ENCODE assay signal across 8 mouse cellular contexts in genomic region chr7:126821835-126822511, GRCm38 (mm10). TPM values are rescaled to one million over a fixed set of nuclear protein-coding genes. Genes with fewer than 3 reads are reported as not detected.
DNase-seq lines count a peak whose midpoint lies in the region; ATAC-seq and TF ChIP-seq lines count a peak whose summit lies in the region.

No protein-coding gene starts in this region.

- H3K27ac ChIP-seq in brown adipose tissue, adult 24 weeks (replicated peaks; ENCODE audit: low read depth, low read length), result peak overlapping the region; percentile 84
- H3K27ac ChIP-seq in lung, embryonic 15.5 days, result no peak overlapping the region

- 23% methylated on average over 7 of the region's 7 CpGs for WGBS in lung, embryonic 15.5 days

- H3K9ac ChIP-seq in lung, embryonic 15.5 days, result no peak overlapping the region

- peaks cover 46% of the 10 kb centered on the region for H3K4me1 ChIP-seq in E14TG2a.4 (replicated peaks; ENCODE audit: low read depth, low read length)
- H3K4me1 ChIP-seq in brown adipose tissue, adult 24 weeks (ENCODE audit: control insufficient read depth, insufficient read depth, insufficient read length, low read length), result peaks cover 9% of the 10 kb centered on the region
- 0 out of 2 replicates have a peak, but pooled peaks cover 8% of the 10 kb centered on the region for H3K4me1 ChIP-seq in lung, embryonic 15.5 days

- H3K9me3 ChIP-seq in E14TG2a.4 (ENCODE audit: low read length), result peaks cover 4% of the 10 kb centered on the region
- no peaks in the 10 kb centered on the region for H3K9me3 ChIP-seq in lung, embryonic 15.5 days

- no peak overlapping the region for H3K4me2 ChIP-seq in lung, embryonic 15.5 days

- ATAC-seq in lung, embryonic 15.5 days (ENCODE audit: borderline replicate concordance, extremely low read depth, low FRiP score, low TSS enrichment), result peak; percentile 9; the same call in 1 of the 2 replicates
- ATAC-seq in neutrophil, adult 5-6 weeks (ENCODE audit: extremely low read depth, insufficient number of reproducible peaks, low FRiP score, poor library complexity, severe bottlenecking), result peak; percentile 75

- no peaks in the 10 kb centered on the region for H3K36me3 ChIP-seq in E14TG2a.4 (ENCODE audit: insufficient read depth, low read length)
- no peaks in the 10 kb centered on the region for H3K36me3 ChIP-seq in lung, embryonic 15.5 days

- intact Hi-C loops in heart, postnatal 10 days (cut with DNase I), result loop anchor here (1.0 to 5.0 kb wide), 4 partner anchors 125 to 283 kb away; partner anchors contain the start of genes Asphd1 and Maz

- peaks cover 31% of the 10 kb centered on the region for H3K27me3 ChIP-seq in E14TG2a.4 (ENCODE audit: insufficient read depth, low read length)
- peaks cover 26% of the 10 kb centered on the region for H3K27me3 ChIP-seq in lung, embryonic 15.5 days

- DNase-seq in fibroblast of lung, adult 2 months (ENCODE audit: low read depth), result peak; percentile 21
- DNase-seq in heart, postnatal 10 days, result peak; percentile 82 to 91
- DNase-seq in kidney, postnatal 25 days, result peak; percentile 83 to 89
- DNase-seq in testis, postnatal 14 days (ENCODE audit: low spot score), result peak; percentile 66

- peak; percentile 99 for TF ChIP-seq CTCF in E14TG2a.4 (conservative IDR thresholded peaks at IDR 0.05; ENCODE audit: low read length)

- peak overlapping the region; percentile 23; the same call in 1 of the 2 replicates for H3K4me3 ChIP-seq in E14TG2a.4 (replicated peaks; ENCODE audit: low read length)
- H3K4me3 ChIP-seq in brown adipose tissue, adult 24 weeks (ENCODE audit: insufficient read depth, low read depth, low read length), result no peak overlapping the region
- no peak overlapping the region for H3K4me3 ChIP-seq in lung, embryonic 15.5 days

RNA-seq across cellular contexts. Expression of gene 4930451I11Rik, which starts 9.5 kb away (rescaled TPM):
- polyA plus RNA-seq in brown adipose tissue, adult 24 weeks (2012; ENCODE audit: insufficient read depth, insufficient read length, missing spikeins), result not detected in 2 replicates
- total RNA-seq in heart, postnatal 10 days (2021), result not detected
- not detected in 2 replicates for polyA plus RNA-seq in lung, embryonic 15.5 days (2015; fragmentation: Nextera tagmentation; extraction: Ambion mirVana)
- total RNA-seq in neutrophil, adult 5-6 weeks (2017), result not detected in 2 replicates

RNA-seq across cellular contexts. Expression of gene Fam57b, which starts 24.5 kb away (rescaled TPM):
- polyA plus RNA-seq in brown adipose tissue, adult 24 weeks (2012; ENCODE audit: insufficient read depth, insufficient read length, missing spikeins), result 50.7 and 63.7 TPM in 2 replicates
- total RNA-seq in heart, postnatal 10 days (2021), result 10 to 100 TPM; 10.1 to 11.0 TPM
- 0.10 and 0.19 TPM in 2 replicates for polyA plus RNA-seq in lung, embryonic 15.5 days (2015; fragmentation: Nextera tagmentation; extraction: Ambion mirVana)
- total RNA-seq in neutrophil, adult 5-6 weeks (2017), result not detected in 2 replicates

RNA-seq across cellular contexts. Expression of gene Doc2a, which starts 25.2 kb away (rescaled TPM):
- polyA plus RNA-seq in brown adipose tissue, adult 24 weeks (2012; ENCODE audit: insufficient read depth, insufficient read length, missing spikeins), result not detected in 2 replicates
- total RNA-seq in heart, postnatal 10 days (2021), result not detected
- polyA plus RNA-seq in lung, embryonic 15.5 days (2015; fragmentation: Nextera tagmentation; extraction: Ambion mirVana), result 0.81 and 1.1 TPM in 2 replicates
- not detected in 2 replicates for total RNA-seq in neutrophil, adult 5-6 weeks (2017)

RNA-seq across cellular contexts. Expression of gene Ppp4c, which starts 29.7 kb away (rescaled TPM):
- 46.4 and 53.3 TPM in 2 replicates for polyA plus RNA-seq in brown adipose tissue, adult 24 weeks (2012; ENCODE audit: insufficient read depth, insufficient read length, missing spikeins)
- total RNA-seq in heart, postnatal 10 days (2021), result 10 to 100 TPM; 53.2 to 58.2 TPM
- 260 and 262 TPM in 2 replicates for polyA plus RNA-seq in lung, embryonic 15.5 days (2015; fragmentation: Nextera tagmentation; extraction: Ambion mirVana)
- total RNA-seq in neutrophil, adult 5-6 weeks (2017), result 210 and 221 TPM in 2 replicates

RNA-seq across cellular contexts. Expression of gene Hirip3, which starts 39.8 kb away (rescaled TPM):
- polyA plus RNA-seq in brown adipose tissue, adult 24 weeks (2012; ENCODE audit: insufficient read depth, insufficient read length, missing spikeins), result 6.1 and 7.4 TPM in 2 replicates
- total RNA-seq in heart, postnatal 10 days (2021), result 10 to 100 TPM; 10.3 to 13.8 TPM
- polyA plus RNA-seq in lung, embryonic 15.5 days (2015; fragmentation: Nextera tagmentation; extraction: Ambion mirVana), result 31.6 and 34.4 TPM in 2 replicates
- 37.7 and 46.2 TPM in 2 replicates for total RNA-seq in neutrophil, adult 5-6 weeks (2017)

Comparison
In these comparisons a context has a peak if more than half of its experiments do, and no peak if none do; other contexts are left out.
1. DNase-seq: peak in every context shown above with its lines; median percentile 86 in heart, postnatal 10 days; 86 in kidney, postnatal 25 days; 66 in testis, postnatal 14 days; 21 in fibroblast of lung, adult 2 months.
2. RNA of gene Fam57b, which starts 24.5 kb away (total RNA-seq): 10.1 to 11.0 TPM in heart, postnatal 10 days; not detected in neutrophil, adult 5-6 weeks; every median in the first group is over 10 times any median in the second.